Mouse (Mus musculus): Measurements from ENCODE around the gene Vmn1r188.
"Not testable (repeated sequence)": the region's sequence is repeated elsewhere in the genome, so short reads cannot be mapped to it uniquely, and the experiment has no call there.

The Vmn1r188 gene

DNA sequence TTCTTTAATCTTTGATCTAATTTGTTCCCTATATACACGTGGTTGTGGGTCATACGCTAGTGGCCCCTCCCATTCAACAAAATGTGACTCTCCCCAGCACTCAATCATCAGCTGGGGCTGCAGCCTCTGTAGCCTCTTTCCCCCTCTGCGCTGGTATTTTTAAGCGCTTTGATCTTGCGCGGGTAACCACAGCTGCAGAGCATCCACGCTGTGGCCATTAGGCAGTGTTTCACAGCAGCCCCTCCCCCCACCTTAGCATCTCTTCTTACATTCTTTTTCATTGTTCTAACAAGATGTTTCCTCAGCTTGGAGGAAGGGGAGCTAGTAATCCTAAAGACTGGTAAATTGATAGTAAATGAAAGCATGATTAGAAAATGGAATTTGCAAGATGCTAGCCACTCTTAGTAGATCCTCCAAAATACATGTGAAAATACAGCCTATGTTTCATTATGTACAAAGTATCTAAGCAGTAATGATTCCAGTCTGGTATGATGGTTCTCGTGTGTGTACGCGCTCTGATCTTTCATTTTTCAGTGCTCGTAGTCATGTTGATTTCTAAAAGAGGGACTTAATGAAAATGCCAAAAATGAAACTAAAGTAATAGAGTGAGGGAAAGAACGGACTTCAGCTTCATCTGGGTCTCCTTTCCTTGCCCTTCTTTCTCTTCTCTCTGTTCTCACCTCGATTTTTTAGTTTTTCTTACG, 34.4 kb upstream of the Vmn1r188 start:
- DNase-seq (ENCODE audit: low spot score), result no peak

DNA sequence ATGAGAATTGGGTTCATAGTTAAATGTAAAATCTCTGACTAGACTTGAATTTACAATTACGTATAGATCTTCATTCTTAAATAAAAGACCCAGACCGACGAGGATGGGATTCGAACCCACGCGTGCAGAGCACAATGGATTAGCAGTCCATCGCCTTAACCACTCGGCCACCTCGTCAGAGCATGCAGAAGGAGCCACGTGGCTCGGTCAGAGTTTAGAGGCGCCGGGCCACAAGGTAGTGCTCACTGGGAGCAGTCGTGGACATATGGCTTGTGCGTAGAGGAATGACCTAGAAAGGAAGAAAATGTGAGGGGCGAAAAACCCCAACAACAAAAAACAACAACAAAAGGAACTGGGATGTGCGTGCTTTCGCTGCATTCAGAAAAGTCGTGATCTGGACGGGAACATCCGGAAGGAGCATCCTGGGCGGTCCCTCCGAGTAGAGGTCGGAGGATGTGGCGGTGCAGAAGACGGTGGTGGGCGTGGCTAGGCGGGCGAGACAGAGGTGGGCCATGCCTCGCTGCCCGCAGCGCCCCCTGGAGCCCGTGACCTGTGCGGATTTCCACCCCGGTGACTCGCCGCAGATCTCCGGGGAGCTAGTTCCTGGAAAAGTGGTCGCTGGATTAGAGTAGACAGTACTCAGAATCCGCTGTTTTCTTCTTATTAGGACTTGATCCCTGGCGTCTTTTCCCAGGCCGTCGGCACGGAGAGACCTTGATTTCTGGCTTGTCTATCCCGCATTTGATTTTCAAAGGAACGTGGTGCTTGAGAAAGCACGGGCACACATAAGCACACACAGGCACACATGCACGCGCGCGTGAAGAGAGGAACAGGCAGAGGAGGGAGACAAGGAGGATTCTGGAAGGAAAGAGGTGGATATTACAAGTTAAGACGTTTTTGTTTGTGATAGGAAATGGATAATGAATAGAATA, 33.4 kb upstream of the Vmn1r188 start:
- DNase-seq (ENCODE audit: low spot score), result peak; percentile 92

DNA sequence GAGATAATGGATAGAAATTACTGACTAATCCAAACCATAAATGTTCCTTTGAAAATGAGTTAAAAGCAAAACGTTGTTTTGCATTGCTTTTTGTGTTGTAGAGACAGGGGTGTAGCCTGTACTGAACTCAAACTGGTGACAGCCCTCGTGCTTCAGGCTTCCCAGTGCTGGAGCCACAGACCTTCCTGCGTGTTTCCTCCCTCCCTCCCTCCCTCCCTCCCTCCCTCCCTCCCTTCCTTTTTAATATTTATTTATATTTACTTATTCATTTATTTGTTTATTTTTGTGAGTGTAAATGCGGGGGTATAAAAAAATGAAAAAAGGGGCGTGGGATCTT, 32.7 kb upstream of the Vmn1r188 start:
- DNase-seq (ENCODE audit: low spot score), result no peak

DNA sequence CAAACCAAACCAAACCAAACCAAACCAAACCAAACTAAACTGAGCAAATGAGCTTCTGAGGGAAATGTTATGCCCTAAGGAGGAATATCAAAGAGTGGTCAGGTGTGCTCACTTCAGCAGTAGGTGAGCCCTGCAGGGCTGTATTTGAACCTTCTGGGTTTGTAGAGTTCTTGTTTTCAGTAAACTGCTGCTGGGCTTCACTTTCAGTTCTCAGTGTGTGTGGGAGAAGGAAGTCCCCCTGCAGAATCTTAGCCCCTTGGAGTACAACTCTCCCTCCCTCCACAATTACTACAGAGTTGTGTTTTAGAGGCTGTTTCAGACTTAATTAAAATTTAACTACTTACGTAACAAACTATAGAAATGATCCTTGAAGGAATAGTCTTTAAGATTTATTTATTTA, 30.5 kb upstream of the Vmn1r188 start:
- no peak for DNase-seq (ENCODE audit: low spot score)

DNA sequence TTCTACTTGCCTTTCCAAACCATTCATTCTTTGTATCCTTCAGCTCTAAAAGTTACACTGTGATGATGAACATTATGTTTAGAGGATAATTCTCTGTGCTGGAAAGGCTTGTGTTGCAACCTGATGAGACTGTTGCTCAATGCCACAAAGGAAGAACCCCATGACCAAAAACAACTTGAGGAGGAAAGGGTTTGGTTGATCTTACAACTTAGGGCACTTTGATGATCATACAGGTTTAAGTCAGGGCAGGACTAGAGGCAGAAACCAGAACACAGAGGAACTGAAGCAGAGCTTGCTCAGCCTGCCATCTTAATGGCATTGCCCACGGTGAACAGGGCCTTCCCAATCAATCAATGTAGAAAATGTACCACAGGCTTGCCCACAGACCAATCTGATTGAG, 22.8 kb upstream of the Vmn1r188 start:
- DNase-seq (ENCODE audit: low spot score), result no peak

DNA sequence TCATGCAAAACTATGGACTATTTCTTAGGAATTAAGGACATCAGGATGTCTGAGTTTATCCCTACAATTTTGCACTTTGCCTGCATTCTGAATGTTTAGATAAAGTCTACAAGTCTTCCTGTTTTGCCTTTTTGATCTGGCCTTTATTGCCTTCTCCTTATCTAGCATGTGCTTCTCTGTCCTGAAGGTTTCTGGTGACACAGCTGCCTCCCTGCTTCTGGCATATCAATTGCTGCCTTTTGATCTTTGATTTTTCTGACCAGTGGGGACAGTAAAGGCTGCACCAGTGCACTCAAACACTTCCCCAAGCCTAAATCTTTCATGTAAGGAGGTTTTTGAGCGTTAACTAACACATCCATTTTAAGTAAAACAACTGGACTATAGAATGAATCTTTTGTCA, 20.8 kb upstream of the Vmn1r188 start:
- no peak for DNase-seq (ENCODE audit: low spot score)

DNA sequence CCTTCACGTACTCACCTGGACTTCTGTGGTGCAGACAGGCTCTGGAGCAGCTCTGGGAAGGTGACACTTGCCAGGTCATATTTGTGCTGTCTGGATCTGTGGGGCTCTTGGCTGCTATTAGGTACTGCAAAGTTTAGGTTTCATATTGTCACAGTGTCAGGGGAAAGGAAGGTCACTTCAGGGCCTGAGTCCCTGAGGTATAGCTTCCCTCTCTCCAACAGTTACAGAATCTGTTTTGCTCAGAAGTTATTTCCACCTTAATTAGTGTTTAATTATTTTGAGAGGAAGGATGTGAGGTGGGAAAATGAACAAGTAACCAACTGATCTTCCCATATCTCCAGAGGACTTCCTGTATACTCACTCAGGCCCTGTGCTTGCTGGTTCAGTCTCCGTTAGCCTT, 21.5 kb downstream of the Vmn1r188 start, which contains the start of gene Vmn1r189:
TSS of gene Vmn1r189 (minus strand) at position 101 of the 400 bp plus-strand sequence.
- DNase-seq (ENCODE audit: low spot score), result not testable (repeated sequence)

DNA sequence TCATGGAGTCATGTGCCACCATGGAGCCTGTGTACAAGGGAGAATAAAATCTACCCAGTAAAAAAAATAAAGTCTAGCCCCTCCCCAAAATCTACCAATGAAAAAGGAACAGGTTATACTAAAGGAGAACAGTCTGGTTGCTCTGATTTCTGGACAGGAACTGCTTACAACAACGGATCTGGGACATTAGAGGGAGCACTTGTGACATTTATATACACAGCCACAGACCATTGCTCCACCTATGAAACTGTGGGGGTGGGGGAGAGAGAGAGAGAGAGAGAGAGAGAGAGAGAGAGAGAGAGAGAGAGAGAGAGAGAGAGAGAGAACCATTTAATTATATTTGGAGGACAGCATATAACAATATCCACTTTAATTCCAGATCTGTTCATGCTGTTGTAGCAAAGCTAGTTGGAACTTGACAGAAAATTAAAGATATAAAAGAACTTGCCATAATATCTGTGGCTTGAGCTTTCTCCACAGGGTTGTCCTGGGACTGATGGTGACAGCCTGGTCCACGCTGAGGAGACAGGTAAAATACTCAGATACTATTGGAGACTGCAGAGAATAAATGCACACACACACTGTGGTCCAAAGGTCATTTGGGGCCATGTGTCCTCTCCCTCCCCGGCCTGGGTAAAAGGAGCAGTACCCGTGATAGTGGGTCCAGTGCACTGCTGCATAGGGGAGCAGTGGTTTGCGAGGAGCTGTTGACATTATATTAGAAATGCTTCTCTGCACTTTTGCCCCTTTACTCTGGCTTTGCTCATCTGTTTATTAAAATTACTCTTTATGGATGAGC, 52.5 kb downstream of the Vmn1r188 start:
- not testable (repeated sequence) for DNase-seq (ENCODE audit: low spot score)

Data from ovary, postnatal 36 days (tissue).